Mouse (Mus musculus) hindbrain, embryonic 16.5 days (tissue): Measurements from ENCODE around the gene Atp2c2. TPM values are rescaled to one million over a fixed set of nuclear protein-coding genes. Genes with fewer than 3 reads are reported as not detected.

Experiments used
- ATAC-seq: fragments of 200-750 bp; cut with Nextera tagmentation; 2 replicates; pipeline ENCODE4 v1.8.0; 2017; ENCODE audit warnings: moderate TSS enrichment, moderate library complexity
- H3K27ac ChIP-seq: fragments of 300-500 bp; sonication (generic); 2 replicates; pipeline ENCODE4 v1.5.1; 2014; ENCODE audit warnings: low read depth, mild to moderate bottlenecking, control low read depth, low read length, moderate library complexity
- H3K27me3 ChIP-seq: fragments of 300-500 bp; sonication (generic); replicated peaks from 2 replicates; pipeline ENCODE4 v1.6.1; 2014; ENCODE audit warnings: low read length; ENCODE audit not compliant: control insufficient read depth, insufficient read depth
- H3K36me3 ChIP-seq: fragments of 300-500 bp; sonication (generic); 2 replicates; pipeline ENCODE4 v1.6.1; 2014; ENCODE audit warnings: mild to moderate bottlenecking, low read length, moderate library complexity, mixed read lengths; ENCODE audit not compliant: control insufficient read depth, insufficient read depth
- H3K4me1 ChIP-seq: fragments of 300-500 bp; sonication (generic); 2 replicates; pipeline ENCODE4 v1.6.1; 2014; ENCODE audit warnings: low read depth, low read length; ENCODE audit not compliant: control insufficient read depth, insufficient read depth
- H3K4me2 ChIP-seq: fragments of 300-500 bp; sonication (generic); 2 replicates; pipeline ENCODE4 v1.6.1; 2014; ENCODE audit warnings: mild to moderate bottlenecking, low read length, control low read depth, moderate library complexity
- H3K4me3 ChIP-seq: fragments of 300-500 bp; sonication (generic); 2 replicates; pipeline ENCODE4 v1.5.1; 2014; ENCODE audit warnings: mild to moderate bottlenecking, low read length, control low read depth, moderate library complexity
- H3K9ac ChIP-seq: fragments of 300-500 bp; sonication (generic); 2 replicates; pipeline ENCODE4 v1.6.1; 2014; ENCODE audit warnings: low read depth, mild to moderate bottlenecking, control low read depth, low read length, moderate library complexity
- H3K9me3 ChIP-seq: fragments of 300-500 bp; sonication (generic); 2 replicates; pipeline ENCODE4 v1.6.1; 2014; ENCODE audit warnings: mild to moderate bottlenecking, low read length, moderate library complexity; ENCODE audit not compliant: control insufficient read depth
- WGBS: fragments of 180-500 bp; shearing (Covaris S2); extraction: QIAGEN DNeasy Blood & Tissue Kit; methylation state at CpG from one replicate; pipeline ENCODE4 v1.1.7; 2014; 5-methylcytosine and 5-hydroxymethylcytosine counted together
- polyA plus RNA-seq: library from polyadenylated mRNA; unstranded; fragments of >200 nt; fragmentation: Nextera tagmentation; extraction: Ambion mirVana; gene quantifications from 2 replicates; pipeline ENCODE4 v1.2.1, GENCODE M21; 2015

Atp2c2 gene
- polyA plus RNA-seq, 1 experiment from 2014 or later = 0.49 TPM

- WGBS = 83% methylated on average over 5 of the region's 5 CpGs
- Histone ChIP-seq H3K27ac (no peak overlapping the region), H3K36me3 (no peaks in the 10 kb centered on the region), H3K4me1 (no peaks in the 10 kb centered on the region), H3K9me3 (no peaks in the 10 kb centered on the region), H3K4me2 (no peak overlapping the region), H3K27me3 (no peaks in the 10 kb centered on the region), H3K4me3 (no peak overlapping the region), H3K9ac (no peak overlapping the region)
- no peak for ATAC-seq
Observed at GRCm38 (mm10) chr8:119713421-119713820, 13.6 kb downstream of the Atp2c2 start.

GRCm38 (mm10) chr8:119715221-119715620 lies 15.4 kb downstream of the Atp2c2 start:
- H3K9ac ChIP-seq = no peak overlapping the region
- no peaks in the 10 kb centered on the region for H3K36me3 ChIP-seq
- ATAC-seq = no peak
- H3K9me3 ChIP-seq = no peaks in the 10 kb centered on the region
- H3K4me3 ChIP-seq = no peak overlapping the region
- no peak overlapping the region for H3K4me2 ChIP-seq
- 75% methylated on average over 12 of the region's 12 CpGs for WGBS
- no peak overlapping the region for H3K27ac ChIP-seq
- no peaks in the 10 kb centered on the region for H3K4me1 ChIP-seq
- H3K27me3 ChIP-seq = no peaks in the 10 kb centered on the region

- Histone ChIP-seq H3K9ac (no peak overlapping the region), H3K27me3 (no peaks in the 10 kb centered on the region), H3K4me1 (no peaks in the 10 kb centered on the region), H3K4me2 (no peak overlapping the region), H3K9me3 (no peaks in the 10 kb centered on the region), H3K27ac (no peak overlapping the region), H3K4me3 (no peak overlapping the region), H3K36me3 (no peaks in the 10 kb centered on the region)
- no peak for ATAC-seq
Observed at GRCm38 (mm10) chr8:119716730-119717299, 17.0 kb downstream of the Atp2c2 start.

GRCm38 (mm10) chr8:119717765-119718164 lies 18.0 kb downstream of the Atp2c2 start:
- ATAC-seq = no peak
- Histone ChIP-seq H3K4me3 (no peak overlapping the region), H3K4me2 (no peak overlapping the region), H3K27ac (no peak overlapping the region), H3K4me1 (no peaks in the 10 kb centered on the region), H3K9ac (no peak overlapping the region), H3K27me3 (no peaks in the 10 kb centered on the region), H3K9me3 (no peaks in the 10 kb centered on the region), H3K36me3 (no peaks in the 10 kb centered on the region)
- WGBS = 59% methylated on average over 9 of the region's 9 CpGs

- 44% methylated on average over 12 of the region's 12 CpGs for WGBS
- no peaks in the 10 kb centered on the region for H3K4me1 ChIP-seq
- no peak overlapping the region for H3K4me2 ChIP-seq
Observed at GRCm38 (mm10) chr8:119719011-119719501, 19.2 kb downstream of the Atp2c2 start.

GRCm38 (mm10) chr8:119722348-119722747 lies 22.5 kb downstream of the Atp2c2 start:
- Histone ChIP-seq H3K4me2 (no peak overlapping the region), H3K36me3 (no peaks in the 10 kb centered on the region), H3K4me3 (no peak overlapping the region), H3K27me3 (no peaks in the 10 kb centered on the region), H3K9me3 (no peaks in the 10 kb centered on the region), H3K9ac (no peak overlapping the region), H3K27ac (no peak overlapping the region), H3K4me1 (no peaks in the 10 kb centered on the region)
- 61% methylated on average over 6 of the region's 6 CpGs for WGBS
- no peak for ATAC-seq

More at GRCm38 (mm10) chr8:119719011-119719501, 19.2 kb downstream of the Atp2c2 start:
- Histone ChIP-seq H3K9ac (no peak overlapping the region), H3K9me3 (no peaks in the 10 kb centered on the region), H3K27ac (no peak overlapping the region), H3K27me3 (no peaks in the 10 kb centered on the region), H3K4me3 (no peak overlapping the region), H3K36me3 (no peaks in the 10 kb centered on the region)
- no peak for ATAC-seq

- no peak overlapping the region for H3K27ac ChIP-seq
- WGBS = 72% methylated on average over 4 of the region's 4 CpGs
Observed at GRCm38 (mm10) chr8:119723676-119724075, 23.9 kb downstream of the Atp2c2 start.

GRCm38 (mm10) chr8:119724596-119724995 lies 24.8 kb downstream of the Atp2c2 start:
- 76% methylated on average over 6 of the region's 6 CpGs for WGBS
- Histone ChIP-seq H3K36me3 (no peaks in the 10 kb centered on the region), H3K27me3 (no peaks in the 10 kb centered on the region), H3K9ac (no peak overlapping the region), H3K27ac (no peak overlapping the region), H3K9me3 (no peaks in the 10 kb centered on the region), H3K4me1 (no peaks in the 10 kb centered on the region), H3K4me2 (no peak overlapping the region), H3K4me3 (no peak overlapping the region)
- ATAC-seq = no peak

More at GRCm38 (mm10) chr8:119723676-119724075, 23.9 kb downstream of the Atp2c2 start:
- no peak overlapping the region for H3K9ac ChIP-seq
- H3K9me3 ChIP-seq = no peaks in the 10 kb centered on the region
- H3K4me1 ChIP-seq = no peaks in the 10 kb centered on the region
- no peaks in the 10 kb centered on the region for H3K36me3 ChIP-seq
- ATAC-seq = no peak
- no peak overlapping the region for H3K4me3 ChIP-seq
- H3K4me2 ChIP-seq = no peak overlapping the region
- H3K27me3 ChIP-seq = no peaks in the 10 kb centered on the region

GRCm38 (mm10) chr8:119727093-119727492 lies 27.3 kb downstream of the Atp2c2 start:
- H3K4me1 ChIP-seq = no peaks in the 10 kb centered on the region
- no peaks in the 10 kb centered on the region for H3K36me3 ChIP-seq
- ATAC-seq = no peak
- no peak overlapping the region for H3K27ac ChIP-seq
- H3K9me3 ChIP-seq = no peaks in the 10 kb centered on the region
- no peak overlapping the region for H3K9ac ChIP-seq
- H3K27me3 ChIP-seq = no peaks in the 10 kb centered on the region
- H3K4me2 ChIP-seq = no peak overlapping the region
- H3K4me3 ChIP-seq = no peak overlapping the region
- WGBS = 91% methylated on average over 8 of the region's 8 CpGs
